Mouse (Mus musculus) limb, embryonic 14.5 days (tissue): ENCODE data around the gene Htra3. TPM values are rescaled to one million over a fixed set of nuclear protein-coding genes. Genes with fewer than 3 reads are reported as not detected.

Source experiments
- ATAC-seq: fragments of 200-750 bp; cut with Nextera tagmentation; 2 replicates; pipeline ENCODE4 v1.8.0; 2017; ENCODE audit warnings: low read depth, moderate number of reproducible peaks, moderate TSS enrichment; ENCODE audit not compliant: low FRiP score
- DNase-seq: peaks from one replicate; pipeline ENCODE4 v3.0.0-alpha.2; 2015; ENCODE audit warnings: low spot score
- H3K27ac ChIP-seq: fragments of 300-500 bp; sonication (generic); replicated peaks from 2 replicates; pipeline ENCODE4 v1.5.1; 2014; ENCODE audit warnings: low read depth, mild to moderate bottlenecking, low read length, moderate library complexity, mixed read lengths
- H3K27me3 ChIP-seq: fragments of 300-500 bp; sonication (generic); 2 replicates; pipeline ENCODE4 v1.6.1; 2014; ENCODE audit warnings: low read length, mixed read lengths; ENCODE audit not compliant: control insufficient read depth, insufficient read depth
- H3K36me3 ChIP-seq: fragments of 300-500 bp; sonication (generic); 2 replicates; pipeline ENCODE4 v1.6.1; 2014; ENCODE audit warnings: mild to moderate bottlenecking, low read length, moderate library complexity, mixed read lengths; ENCODE audit not compliant: control insufficient read depth, insufficient read depth
- H3K4me1 ChIP-seq: fragments of 300-500 bp; sonication (generic); 2 replicates; pipeline ENCODE4 v1.6.1; 2014; ENCODE audit warnings: antibody characterized with exemption, low read length, mixed read lengths; ENCODE audit not compliant: control insufficient read depth, insufficient read depth
- H3K4me2 ChIP-seq: fragments of 300-500 bp; sonication (generic); replicated peaks from 2 replicates; pipeline ENCODE4 v1.6.1; 2014; ENCODE audit warnings: low read depth, mild to moderate bottlenecking, low read length, moderate library complexity; ENCODE audit not compliant: severe bottlenecking
- H3K4me3 ChIP-seq: fragments of 300-500 bp; sonication (generic); replicated peaks from 2 replicates; pipeline ENCODE4 v1.5.1; 2014; ENCODE audit warnings: low read length
- H3K9ac ChIP-seq: fragments of 300-500 bp; sonication (generic); 2 replicates; pipeline ENCODE4 v1.6.1; 2014; ENCODE audit warnings: mild to moderate bottlenecking, low read depth, low read length, moderate library complexity; ENCODE audit not compliant: severe bottlenecking
- H3K9me3 ChIP-seq: fragments of 300-500 bp; sonication (generic); 2 replicates; pipeline ENCODE4 v1.6.1; 2016; ENCODE audit warnings: low read length; ENCODE audit not compliant: control insufficient read depth
- POLR2A ChIP-seq: fragments of 200-500 bp; IDR thresholded peaks from 2 replicates; pipeline ENCODE4 v1.8.0; 2012; ENCODE audit warnings: inconsistent platforms, mild to moderate bottlenecking, moderate library complexity, borderline replicate concordance; ENCODE audit not compliant: insufficient read depth, insufficient read length; ENCODE audit errors: extremely low read depth
- WGBS: fragments of 180-500 bp; shearing (Covaris S2); extraction: QIAGEN DNeasy Blood & Tissue Kit; methylation state at CpG from one replicate; pipeline ENCODE4 v1.1.7; 2014; 5-methylcytosine and 5-hydroxymethylcytosine counted together
- polyA plus RNA-seq, 2 experiments: library from polyadenylated mRNA; depleted of rRNA in 1 of 2; stranded (reverse) in 1 of 2; unstranded in 1 of 2; fragments of >200 nt; fragmentation: Nextera tagmentation in 1 of 2; extraction: Ambion mirVana in 1 of 2; gene quantifications; 2 replicates each; pipeline versions ENCODE4 v1.2.1 to v1.2.3; 2012 to 2014

The Htra3 gene
- polyA plus RNA-seq, 2 experiments, result 48.8 to 59.2 TPM

DNA sequence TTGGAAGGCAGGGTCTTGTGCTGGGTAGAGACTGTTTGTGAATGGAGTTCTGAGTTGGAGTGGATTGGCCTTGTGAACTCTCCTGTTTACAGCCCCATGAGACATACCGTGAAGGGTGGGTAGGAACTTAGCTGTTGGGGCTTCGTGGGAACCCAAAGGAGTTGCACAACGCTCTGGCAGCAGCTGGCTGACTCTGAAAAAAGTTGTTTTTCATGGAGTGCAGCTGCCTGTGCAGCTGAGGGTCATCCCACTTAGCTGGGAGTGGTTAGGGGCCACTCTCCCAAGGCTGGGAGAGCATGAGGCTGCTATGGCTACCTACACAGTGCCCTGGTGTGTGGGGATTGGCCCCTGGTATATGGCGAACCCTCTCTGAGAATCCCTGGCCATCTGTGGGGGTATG is 32.0 kb downstream of the Htra3 start:
- H3K9me3 ChIP-seq, result no peaks in the 10 kb centered on the region
- no peak for TF ChIP-seq POLR2A
- H3K4me3 ChIP-seq, result no peak overlapping the region
- ATAC-seq (peak; percentile 44; the same call in 1 of the 2 replicates), DNase-seq (no peak)
- H3K27me3 ChIP-seq, result no peaks in the 10 kb centered on the region
- H3K27ac ChIP-seq, result no peak overlapping the region
- WGBS, result 74% methylated on average over 4 of the region's 4 CpGs
- no peaks in the 10 kb centered on the region for H3K4me1 ChIP-seq
- no peak overlapping the region for H3K4me2 ChIP-seq
- no peak overlapping the region for H3K9ac ChIP-seq
- H3K36me3 ChIP-seq, result no peaks in the 10 kb centered on the region

DNA sequence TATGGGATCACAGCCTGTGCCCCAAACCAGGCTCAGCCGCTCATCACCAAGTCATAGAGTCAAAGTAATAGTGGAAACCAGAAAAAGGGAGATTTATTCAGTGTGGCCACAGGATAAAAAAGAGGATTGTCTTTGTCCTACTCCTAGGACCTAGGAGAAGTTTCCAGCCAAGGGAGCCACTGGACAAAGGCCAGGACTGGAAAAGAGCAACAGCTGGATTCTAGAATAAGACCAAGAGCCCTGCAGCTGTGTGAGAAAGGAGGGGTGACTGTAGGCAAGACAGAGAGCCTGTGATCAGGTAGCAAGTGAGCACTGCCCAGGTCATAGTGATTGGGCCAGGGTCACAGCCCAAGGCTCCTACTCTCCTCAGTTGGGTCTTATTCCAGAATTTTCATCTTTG is 32.7 kb downstream of the Htra3 start:
- WGBS, result 88% methylated on average over 1 of the region's 1 CpGs

DNA sequence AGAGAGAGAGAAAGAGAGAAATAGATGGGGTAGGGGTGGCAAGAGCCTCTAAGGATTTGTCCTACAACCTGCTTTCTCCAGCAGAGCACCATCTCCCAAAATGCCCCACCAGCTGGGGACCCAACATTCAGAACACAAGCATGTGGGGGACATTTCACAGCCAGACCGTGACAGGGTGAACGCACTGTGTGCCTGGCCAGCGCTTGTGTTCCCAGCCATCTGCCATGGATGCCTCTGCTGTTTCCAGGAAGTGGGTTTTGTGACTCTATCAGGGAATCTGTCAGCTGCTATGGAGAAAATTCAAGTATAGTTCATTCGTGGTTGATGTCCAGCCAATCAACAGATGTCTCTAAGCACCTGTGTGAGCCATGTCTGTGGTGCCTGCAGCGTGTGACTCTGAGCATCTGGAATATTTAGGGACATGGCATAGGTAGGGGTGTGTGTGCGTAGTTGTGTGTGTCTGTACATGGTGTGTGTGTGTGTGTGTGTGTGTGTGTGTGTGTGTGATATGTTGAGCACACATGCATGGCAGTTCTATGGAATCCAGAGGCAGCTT is 33.6 kb downstream of the Htra3 start:
- H3K4me3 ChIP-seq, result no peak overlapping the region
- no peaks in the 10 kb centered on the region for H3K9me3 ChIP-seq
- DNase-seq (no peak), ATAC-seq (no peak)
- 69% methylated on average over 6 of the region's 6 CpGs for WGBS
- H3K9ac ChIP-seq, result no peak overlapping the region
- no peaks in the 10 kb centered on the region for H3K27me3 ChIP-seq
- H3K36me3 ChIP-seq, result no peaks in the 10 kb centered on the region
- H3K4me2 ChIP-seq, result no peak overlapping the region
- peaks cover 5% of the 10 kb centered on the region; the same call in 1 of the 2 replicates for H3K4me1 ChIP-seq
- no peak for TF ChIP-seq POLR2A
- H3K27ac ChIP-seq, result no peak overlapping the region

More for the DNA sequence above, 32.7 kb downstream of the Htra3 start:
- DNase-seq (no peak), ATAC-seq (no peak)
- TF ChIP-seq POLR2A, result no peak
- Histone ChIP-seq H3K9ac (no peak overlapping the region), H3K4me2 (no peak overlapping the region), H3K27me3 (no peaks in the 10 kb centered on the region), H3K27ac (no peak overlapping the region), H3K36me3 (no peaks in the 10 kb centered on the region), H3K4me1 (peaks cover 5% of the 10 kb centered on the region; the same call in 1 of the 2 replicates), H3K4me3 (no peak overlapping the region), H3K9me3 (no peaks in the 10 kb centered on the region)

DNA sequence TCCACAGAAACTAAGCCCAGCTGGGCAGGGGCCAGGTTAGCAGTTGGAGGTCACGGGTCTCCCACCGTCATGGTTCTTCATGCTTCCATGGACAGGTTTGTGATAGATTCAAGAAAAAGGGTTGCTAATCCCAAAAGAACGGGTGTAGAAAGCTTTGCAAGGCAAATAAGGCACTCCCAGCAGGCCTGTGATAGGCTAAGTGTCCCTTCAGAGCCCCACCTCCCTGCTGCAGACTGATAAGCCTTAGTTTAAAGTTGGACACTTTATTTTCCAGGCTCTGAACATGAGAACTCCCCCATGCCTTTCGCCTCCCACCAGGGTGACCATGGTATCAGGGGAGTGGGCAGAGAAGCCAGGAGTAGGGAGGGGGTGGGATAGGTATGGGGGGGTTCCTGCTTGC is 35.5 kb downstream of the Htra3 start:
- no peak for TF ChIP-seq POLR2A
- Histone ChIP-seq H3K27ac (no peak overlapping the region), H3K9me3 (no peaks in the 10 kb centered on the region), H3K9ac (no peak overlapping the region), H3K4me3 (no peak overlapping the region), H3K27me3 (no peaks in the 10 kb centered on the region), H3K4me1 (peaks cover 5% of the 10 kb centered on the region; the same call in 1 of the 2 replicates), H3K4me2 (no peak overlapping the region), H3K36me3 (no peaks in the 10 kb centered on the region)
- 67% methylated on average over 4 of the region's 4 CpGs for WGBS
- DNase-seq (no peak), ATAC-seq (no peak)

DNA sequence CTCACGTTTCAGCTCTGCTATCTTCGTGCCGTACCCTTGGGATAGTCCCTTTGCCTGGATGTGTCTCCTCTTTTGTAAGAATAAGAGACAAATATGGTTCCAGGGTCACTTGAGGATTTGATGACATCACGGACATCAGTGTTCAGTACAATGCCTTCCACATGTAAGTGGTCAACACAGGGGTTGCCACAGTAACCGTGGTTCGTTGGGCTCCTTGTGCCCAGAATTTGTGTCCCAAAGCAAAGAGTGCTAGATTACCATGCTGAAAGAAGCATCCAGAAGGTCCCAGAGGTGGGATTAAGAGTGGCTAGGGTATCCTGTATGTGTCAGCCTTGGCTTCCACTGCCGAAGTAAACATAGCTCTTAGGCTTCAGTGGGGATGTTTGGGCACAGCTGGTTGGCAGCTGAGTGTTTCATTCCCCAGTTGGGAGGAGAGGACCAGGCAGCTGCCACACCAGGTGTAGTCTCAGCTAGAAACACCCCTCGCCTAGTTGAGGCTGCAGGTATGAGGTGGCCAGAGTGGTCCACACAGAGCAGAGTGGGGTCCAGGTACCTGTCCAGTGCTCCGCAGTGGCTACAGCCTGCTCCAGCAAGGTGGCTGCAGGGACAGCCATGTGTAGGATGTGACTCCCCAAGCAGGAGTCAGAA is 36.1 kb downstream of the Htra3 start:
- WGBS, result 81% methylated on average over 9 of the region's 9 CpGs
- H3K9ac ChIP-seq, result no peak overlapping the region
- no peak overlapping the region for H3K4me3 ChIP-seq
- TF ChIP-seq POLR2A, result no peak
- no peaks in the 10 kb centered on the region for H3K36me3 ChIP-seq
- H3K9me3 ChIP-seq, result no peaks in the 10 kb centered on the region
- H3K4me2 ChIP-seq, result no peak overlapping the region
- no peak for ATAC-seq
- H3K27ac ChIP-seq, result no peak overlapping the region
- H3K4me1 ChIP-seq, result peaks cover 5% of the 10 kb centered on the region; the same call in 1 of the 2 replicates
- no peaks in the 10 kb centered on the region for H3K27me3 ChIP-seq
- DNase-seq, result no peak
